Mouse (Mus musculus) cerebellum, postnatal 14 days (tissue): ENCODE data around the gene Wipf2.

ENCODE experiments used
- DNase-seq, 2 experiments: peaks; one replicate each; pipeline ENCODE4 v3.0.0; 2021; ENCODE audit warnings: mixed read lengths in 2 of 2

Gene Wipf2

DNA sequence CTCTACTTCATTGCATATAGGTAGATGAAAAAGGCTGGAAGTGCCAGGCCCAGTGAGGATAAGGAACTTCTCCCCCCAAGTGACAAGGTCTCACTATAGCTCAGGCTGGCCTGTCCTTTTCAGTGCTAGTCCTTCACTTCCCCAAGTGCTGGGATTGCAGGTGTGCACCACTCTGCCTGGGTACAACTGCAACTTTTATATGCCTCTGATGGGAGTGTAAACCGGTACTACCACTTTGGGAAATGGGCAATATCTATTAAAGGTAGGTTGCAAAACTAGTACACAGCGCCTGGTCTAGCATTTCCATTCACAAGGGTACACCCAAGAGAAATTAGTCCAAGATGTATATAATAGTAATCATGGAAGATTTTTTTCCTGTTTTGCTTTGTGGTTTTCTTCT, 8.8 kb upstream of the Wipf2 start:
- DNase-seq, result no peak

DNA sequence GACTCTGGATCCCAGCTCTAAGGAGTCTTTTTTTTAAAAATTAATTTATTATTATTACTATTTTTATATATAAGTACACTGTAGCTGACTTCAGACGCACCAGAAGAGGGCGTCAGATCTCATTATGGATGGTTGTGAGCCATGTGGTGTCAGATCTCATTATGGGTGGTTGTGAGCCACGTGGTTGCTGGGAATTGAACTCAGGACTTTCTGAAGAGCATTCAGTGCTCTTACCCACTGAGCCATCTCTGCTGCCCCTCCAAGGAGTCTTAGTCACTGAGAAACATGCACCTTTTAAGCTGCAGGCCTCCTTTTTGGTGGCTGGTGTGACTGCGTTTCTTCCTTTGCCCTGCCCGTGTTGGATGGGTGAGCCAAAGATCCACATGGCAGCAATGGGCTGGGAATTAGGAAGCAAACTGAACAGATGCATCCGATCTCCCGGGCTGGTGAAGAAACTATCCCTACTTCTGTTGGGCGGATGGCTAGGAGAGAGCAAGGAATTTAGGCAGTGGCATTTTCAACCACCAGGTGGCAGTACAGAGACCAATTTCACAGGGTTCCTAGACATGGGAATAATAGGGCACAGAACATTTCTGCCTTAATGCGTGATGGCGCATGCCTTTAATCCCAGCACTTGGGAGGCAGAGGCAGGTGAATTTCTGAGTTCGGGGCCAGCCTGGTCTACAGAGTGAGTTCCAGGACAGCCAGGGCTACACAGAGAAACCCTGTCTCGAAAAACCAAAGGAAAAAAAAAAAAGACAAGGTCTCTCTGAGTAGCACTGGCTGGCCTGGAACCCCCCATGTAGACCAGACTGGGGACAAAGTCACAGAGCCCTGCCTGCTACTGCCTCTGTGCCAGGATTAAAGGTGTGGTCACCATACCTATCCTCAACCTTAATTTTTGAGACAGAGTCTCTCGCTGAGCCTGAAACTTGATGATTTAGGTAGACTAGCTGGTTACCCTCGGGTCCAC, 4.4 kb upstream of the Wipf2 start:
- DNase-seq, result peak; percentile 93 to 96

DNA sequence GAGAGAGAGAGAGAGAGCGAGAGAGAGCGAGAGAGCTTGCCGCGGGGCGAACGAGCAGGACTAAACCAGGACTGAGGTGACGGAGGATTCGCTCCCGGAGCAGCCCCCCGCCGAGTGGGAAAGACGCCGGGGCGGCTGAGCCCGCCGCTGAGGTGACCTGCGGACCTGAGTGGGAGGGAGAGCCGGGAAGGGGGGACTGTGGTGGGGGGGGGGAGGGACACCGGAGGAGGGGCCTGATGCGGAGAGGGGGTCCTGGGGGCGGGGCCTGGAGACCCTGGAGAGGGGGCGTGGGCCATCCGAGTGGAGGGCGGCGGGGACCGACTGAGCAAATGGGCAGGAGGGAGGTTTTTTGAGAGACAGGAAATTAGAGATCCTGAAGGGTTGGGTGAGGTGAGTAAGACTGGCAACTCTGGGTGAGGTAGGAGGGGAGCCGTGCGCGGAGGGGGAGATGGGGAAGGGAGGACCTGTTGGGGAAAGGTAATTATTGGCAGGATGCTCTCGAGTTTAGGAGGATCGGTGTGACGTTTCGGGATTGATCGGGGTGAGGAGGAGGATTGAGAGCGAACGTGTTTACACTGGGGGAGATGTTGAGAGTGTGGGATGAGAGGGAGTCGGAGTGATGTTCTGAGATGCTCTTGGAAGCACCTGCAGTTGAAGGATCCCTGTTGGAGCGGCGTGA, 452 bp downstream of the Wipf2 start:
- DNase-seq, result no peak

DNA sequence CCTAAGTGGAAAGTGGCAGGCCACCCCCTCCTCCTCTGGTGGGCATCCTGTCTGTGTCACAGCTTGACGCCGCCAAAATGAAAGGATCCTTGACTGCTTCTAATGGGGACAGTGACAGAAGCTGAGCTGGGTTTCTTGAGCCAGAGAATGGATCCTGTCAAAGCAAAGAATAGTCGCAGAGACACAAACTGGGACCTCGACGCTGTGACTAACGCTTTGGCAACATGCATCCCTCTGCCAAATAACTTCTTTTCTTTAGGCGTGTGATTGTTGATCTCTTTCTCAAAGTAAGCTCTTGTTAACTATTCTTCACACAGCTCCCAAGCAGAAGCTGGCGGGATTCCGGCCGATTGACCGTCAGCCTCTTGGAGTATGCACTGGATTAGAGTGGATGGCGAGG, 3.9 kb downstream of the Wipf2 start:
- DNase-seq, result peak; percentile 43 to 44

DNA sequence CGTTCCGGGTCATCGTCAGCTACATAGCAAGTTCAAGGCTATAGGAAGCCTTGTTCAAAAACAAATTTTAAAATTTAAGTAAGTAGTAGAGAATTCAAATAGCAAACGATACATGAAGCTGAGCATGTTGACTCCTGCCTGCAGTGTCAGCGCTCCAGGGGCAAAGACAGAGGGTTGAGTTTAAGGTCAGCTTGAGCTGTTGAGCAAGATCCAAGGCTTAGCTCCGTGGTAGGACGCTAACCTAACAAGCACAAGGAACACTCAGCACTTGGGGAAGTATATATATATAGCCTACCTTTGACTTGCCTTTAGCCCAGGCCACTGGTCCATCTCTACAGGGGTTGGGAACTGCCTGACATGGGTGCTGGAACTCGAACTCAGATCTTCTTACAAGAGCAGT, 6.5 kb downstream of the Wipf2 start:
- no peak for DNase-seq

DNA sequence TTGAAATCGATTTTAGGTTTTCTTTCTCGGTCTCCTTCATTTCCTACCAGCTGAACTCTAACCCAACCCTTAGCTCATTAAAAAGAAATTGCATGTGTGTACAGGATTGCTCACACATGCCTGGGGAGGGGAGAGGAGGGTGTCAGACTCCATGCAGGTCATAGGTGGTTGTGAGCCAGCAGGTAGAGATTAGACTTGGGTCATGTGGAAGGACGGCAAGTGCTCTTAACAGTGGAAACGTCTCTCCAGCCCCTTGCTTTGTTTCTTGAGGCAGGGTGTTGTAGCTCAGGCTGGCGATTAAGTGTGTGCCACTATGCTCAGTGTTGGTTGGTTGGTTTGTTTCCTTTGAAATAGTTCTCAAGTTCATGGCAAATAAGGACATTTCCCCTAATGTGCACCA, 7.4 kb downstream of the Wipf2 start:
- DNase-seq, result no peak

DNA sequence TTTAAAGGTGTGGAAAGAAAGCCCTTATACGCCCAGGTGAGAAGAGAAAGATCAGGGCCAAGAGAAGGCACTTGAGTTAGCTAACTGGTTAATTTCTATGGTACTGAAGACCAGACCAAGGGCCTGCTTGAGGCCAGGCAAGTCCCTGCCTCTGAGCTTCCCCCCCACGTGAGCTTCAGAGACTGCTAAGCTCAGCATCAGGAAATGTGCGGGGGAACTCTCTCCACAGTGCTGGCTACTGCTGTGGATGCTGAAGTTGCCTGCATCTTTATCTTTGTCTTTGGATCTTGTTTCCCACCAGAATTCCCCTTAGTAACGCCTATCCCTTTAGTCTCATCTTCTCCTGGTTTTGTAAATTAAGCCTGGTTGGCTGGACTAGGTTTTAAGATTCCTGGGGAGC, 8.0 kb downstream of the Wipf2 start:
- DNase-seq, result no peak

DNA sequence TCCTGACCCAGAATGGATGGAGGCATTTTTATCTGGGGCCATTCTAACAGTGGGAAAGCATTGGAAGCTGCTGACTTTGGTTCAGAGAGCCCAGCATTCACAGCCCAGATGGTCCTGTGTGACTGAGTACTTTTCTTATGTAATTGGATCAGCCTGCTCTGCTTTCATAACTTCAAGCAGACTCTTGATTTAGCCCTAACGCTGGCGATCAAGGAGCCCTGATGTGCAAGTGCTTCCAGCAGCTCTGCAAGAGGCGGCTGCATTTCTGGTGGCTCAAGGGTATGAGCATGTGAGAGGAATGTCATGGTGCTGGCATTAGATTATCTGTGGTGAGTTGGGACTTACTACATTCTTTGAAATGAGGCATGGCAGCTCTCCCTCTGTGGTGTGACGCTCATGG, 8.6 kb downstream of the Wipf2 start:
- DNase-seq, result no peak

DNA sequence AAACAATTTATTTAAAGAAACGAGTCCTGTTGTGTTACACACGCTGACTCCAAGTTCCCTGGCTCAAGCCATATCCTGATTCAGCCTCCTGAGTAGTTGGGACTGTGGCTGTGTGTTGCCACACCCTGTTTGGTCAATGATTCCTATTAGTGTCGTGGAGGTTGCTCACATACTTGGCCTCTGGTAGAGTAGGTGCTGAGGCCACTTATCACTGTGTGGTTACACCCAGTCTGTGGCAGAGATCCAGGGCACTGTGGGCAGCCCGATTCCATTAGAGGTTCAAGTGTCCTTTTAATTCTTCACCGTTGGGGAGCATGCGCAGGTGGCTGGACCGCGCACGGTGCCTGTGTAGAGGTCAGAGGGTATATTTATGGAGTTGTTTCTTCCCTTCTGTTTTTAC, 10.5 kb downstream of the Wipf2 start:
- no peak for DNase-seq

DNA sequence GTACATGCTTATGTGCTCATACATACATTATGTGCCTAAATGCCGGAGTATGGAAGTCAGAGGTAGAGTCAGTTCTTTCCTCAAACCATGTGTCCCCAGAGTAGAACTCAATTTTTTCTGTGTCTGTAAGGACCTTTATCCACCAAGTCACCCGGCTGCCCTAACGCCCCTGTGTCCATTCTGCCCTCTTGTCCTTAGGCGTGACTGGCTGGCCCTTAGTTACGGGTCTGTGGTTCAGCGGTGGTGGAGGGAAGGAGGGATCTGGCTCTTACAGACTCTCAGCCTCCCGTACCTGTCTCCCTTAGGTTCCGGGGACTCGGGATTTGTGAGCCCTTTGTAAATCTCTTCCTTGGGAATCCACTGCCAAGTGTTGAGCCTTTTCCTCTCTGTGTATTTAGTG, 13.6 kb downstream of the Wipf2 start:
- no peak for DNase-seq

DNA sequence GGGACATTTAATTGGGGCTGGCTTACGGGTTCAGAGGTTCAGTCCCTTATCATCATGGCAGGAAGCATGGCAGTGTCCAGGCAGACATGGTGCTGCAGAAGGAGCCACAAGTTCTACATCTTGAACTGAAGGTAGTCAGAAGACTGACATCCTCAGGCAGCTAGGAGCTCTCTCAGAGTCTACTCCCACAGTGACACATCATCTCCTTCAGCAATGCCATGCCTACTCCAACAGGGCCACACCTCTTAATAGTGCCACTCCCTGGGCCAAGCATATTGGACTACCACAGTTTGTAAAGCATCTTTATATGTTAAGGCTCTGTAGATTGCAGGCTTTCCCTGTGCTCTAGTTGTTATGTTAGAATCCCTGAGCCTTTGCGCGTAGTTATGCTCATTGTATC, 24.3 kb downstream of the Wipf2 start:
- no peak for DNase-seq

DNA sequence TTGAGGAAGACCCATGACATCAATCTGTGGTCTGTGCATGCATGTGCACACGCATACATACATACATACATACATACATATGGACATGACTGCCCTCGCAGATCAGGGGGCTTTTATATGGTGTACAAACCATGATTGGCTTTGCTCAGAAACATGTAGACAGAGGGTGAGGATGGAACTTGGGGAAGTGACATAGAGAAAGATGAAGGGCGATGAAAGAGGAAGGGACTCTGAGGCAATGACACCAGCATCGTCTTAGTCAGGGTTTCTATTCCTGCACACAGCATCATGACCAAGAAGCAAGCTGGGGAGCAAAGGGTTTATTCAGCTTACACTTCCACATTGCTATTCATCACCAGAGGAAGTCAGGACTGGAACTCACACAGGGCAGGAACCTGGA, 25.6 kb downstream of the Wipf2 start:
- no peak for DNase-seq

DNA sequence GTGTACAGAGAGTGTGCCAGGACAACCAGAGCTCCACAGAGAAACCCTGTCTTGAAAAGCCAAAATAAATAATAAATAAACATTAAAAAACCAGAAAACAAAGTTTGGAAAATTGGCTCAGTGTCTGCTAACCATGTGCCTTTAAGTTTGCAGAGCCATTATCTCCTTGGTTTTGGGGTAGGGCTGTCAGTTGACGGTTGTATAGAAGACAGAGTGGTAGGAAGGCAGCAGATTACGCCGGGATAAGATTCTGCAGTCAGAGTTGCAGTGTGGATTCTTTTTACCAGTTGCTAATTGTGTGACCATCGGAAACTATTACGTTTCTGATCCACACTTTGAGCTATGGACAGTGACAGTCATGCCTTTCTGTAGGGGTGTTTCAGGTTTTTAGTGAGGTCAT, 26.5 kb downstream of the Wipf2 start:
- no peak for DNase-seq

DNA sequence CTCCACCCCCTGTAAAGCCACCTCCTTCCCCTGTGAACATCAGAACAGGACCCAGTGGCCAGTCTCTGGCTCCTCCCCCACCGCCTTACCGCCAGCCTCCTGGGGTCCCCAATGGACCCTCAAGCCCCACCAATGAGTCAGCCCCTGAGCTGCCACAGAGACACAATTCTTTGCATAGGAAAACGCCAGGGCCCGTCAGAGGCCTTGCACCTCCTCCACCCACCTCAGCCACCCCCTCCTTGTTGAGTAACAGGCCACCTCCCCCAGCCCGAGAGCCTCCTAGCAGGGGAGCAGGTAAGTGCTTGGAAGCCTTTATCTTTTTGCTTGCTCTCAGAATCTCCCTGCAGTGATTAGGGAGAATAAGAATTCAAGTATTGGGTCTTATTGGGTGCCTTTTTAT, 29.0 kb downstream of the Wipf2 start:
- DNase-seq, result no peak

DNA sequence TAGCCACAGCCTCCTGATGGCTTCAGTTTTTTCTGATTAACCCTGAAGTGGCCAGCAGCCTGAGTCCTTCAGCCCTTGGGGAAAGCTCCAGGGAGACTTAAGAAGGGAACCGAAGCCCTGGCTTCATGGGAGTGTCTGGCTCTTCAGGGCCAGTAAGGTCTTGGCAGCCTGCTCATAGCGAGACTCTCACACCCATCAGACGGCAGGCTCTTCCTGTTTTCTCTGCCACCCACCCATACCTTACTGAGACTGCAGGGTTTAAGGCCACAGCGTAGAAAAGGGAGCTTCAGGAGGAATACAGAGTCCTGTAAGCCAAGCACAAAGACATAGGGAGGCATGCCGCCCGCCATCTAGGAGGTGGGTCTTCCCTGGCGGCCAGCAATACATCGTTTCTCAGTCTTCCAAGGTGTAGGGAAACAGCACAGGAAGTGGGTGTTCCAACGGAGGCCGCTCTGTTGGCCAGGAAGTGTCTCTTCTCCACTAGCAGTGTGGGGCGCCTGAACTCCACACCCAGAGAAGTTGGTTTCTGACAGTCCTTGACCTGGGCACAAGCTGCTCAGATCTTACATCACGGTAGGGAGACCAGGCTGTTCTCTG, 37.2 kb downstream of the Wipf2 start:
- DNase-seq, result no peak

DNA sequence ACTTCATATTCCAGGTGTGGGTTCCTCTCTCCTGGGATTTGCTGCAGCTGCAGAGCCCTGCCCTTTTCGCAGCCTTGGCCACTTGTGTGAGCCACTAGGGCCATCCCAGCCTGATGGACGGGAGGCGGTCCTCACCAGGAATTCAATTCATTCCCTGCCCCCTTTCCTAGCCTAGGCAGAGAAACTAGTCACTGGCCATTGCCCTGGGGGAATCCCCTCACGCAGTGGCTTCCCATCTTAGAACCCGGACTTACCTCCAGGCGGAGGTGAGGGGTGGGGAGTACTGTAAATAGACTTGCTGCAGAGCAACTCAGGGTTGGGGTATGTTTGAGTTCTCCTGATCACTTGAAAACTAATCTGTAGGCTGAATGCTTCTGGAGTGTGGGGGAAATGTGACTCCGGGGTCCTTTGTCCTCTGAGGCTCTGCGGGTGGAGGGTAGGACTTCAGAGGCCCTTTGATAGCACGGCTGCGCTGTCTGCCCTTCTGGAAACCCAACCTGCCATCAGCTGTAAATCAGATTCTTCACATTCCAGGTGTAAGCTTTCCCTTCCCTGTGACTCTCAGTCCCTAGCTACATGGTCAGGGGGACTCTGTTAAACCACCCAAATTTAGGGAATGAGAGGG, 39.3 kb downstream of the Wipf2 start:
- no peak for DNase-seq

DNA sequence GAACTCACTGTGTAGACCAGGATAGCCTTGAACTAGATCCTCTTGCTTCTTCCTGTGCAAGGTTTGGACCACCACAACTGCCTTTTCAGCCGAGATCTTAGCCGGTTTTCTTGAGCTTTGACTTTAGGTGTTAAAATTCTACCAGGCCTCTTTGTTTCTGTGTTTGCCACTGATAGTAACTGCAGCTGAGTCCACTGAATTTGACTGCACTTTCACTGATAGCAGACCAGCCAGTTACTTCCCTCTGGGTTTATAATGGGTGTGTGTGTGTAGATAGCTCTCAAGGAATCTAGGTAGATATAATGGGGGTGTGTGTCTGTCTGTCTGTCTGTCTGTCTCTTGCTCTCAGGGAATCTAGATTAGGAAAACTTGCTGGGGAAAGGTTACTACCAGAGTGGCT, 41.1 kb downstream of the Wipf2 start:
- no peak for DNase-seq

DNA sequence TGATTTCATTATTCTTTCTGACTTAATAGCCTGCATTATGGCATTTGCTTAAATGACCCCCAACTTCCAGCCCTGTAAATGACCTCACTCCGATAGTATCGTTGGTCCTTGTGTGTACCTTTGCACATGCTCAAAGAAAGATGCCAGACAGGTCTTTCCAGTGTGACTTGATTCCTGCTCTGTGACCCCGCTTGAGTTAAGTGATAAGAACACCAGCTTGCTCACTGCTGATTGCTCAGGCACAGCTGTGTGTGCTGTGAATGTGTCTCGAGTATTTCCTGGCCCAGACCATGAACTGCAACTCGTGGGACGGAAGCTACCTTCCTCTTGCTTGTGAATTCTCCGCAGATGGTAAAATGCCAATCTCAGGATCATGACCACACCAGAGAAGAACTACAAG, 41.6 kb downstream of the Wipf2 start:
- DNase-seq, result no peak

DNA sequence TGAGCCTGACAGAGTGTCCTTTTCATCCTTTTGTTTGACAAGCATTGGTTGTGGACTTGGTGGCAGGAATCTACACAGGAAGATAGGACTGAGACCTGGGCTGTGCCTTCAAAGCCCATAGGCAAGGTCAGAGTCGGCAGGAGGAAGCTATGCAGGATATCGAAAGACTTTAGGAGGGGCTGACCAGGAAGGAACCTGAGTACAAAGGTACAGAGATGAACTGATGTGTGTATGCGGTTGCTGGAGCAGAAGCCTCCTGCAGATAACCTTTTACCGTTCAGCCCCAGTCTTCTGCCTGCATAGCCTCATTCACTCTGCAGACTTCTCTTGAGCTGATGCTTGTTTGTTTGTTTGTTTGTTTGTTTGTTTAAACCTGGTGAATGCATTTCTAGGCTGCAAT, 42.1 kb downstream of the Wipf2 start:
- DNase-seq, result no peak

DNA sequence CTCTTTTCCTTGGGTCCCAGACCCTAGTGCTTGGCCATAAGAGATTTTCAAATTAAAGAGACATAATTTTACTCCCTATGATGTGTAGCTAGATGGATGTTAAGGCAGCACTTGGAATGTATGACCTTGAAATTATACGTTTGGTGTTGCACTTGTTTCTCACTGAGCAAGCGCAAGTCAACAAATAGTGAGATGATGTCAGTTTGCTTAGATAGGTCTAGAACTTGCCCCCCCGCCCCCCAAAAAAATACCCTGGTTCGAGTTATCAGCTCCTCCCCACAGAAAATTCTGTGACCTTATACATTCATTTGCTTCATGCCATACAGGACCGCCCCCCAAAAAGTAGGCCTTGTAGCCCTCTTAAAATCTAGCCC, 43.6 kb downstream of the Wipf2 start:
- no peak for DNase-seq

DNA sequence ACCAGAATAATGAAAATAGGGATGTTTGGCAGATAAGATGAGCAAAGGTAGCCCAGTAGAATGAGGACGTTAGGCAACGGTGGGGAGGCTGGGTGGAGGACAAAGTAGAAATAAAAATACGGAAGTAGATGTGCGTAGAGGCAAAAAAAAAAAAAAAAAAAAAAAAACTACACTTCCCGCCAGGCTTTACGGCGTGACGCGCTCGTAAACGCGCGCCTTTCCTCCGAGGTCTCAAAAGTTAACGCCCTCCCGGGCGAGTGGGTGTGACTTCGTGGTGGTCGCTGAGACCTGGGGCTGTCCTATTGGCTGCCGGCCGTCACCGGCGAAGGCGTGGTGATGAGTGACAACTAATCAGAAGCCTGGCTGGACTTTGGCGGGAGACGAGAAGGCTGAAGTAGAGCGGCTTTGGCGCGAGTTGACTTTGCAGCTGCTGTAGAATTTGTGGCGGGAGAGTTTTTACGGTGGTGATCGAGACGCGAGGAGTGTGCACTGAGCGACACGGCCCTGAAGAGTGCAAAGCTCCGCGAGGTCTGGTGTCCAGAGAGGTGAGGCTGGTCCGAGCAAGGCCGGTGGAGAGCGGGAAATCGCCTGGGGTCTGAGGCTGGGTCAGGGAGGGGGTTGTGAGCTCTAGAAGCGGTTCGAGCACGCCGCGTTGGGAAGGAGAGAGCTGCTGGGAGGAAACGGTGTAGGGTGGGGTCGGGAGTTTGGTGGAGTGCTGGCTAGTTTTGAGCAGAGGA, 44.2 kb downstream of the Wipf2 start, which contains the start of gene Cdc6:
TSS of gene Cdc6 (plus strand) at position 365 of the 737 bp plus-strand sequence.
- DNase-seq, result peak; percentile 95

DNA sequence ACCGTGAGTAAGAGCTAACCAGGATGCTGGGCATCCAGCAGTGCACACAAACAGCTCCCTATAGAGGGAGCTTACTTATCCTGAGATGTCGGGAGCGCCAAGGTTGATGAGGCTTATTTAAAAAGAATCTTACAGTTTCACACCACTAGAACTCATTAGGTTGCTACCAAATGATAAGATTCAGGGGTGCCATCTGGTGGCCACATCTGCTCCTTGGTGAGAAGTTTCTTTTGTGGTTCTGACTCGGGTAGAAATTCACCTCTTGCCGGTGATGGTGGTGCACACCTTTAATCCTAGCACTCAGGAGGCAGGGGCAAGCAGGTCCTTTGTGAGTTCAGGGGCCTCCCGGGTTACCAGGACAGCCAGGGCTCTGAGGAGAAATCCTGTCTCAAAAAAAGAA, 46.2 kb downstream of the Wipf2 start:
- DNase-seq, result peak; percentile 68 to 77

DNA sequence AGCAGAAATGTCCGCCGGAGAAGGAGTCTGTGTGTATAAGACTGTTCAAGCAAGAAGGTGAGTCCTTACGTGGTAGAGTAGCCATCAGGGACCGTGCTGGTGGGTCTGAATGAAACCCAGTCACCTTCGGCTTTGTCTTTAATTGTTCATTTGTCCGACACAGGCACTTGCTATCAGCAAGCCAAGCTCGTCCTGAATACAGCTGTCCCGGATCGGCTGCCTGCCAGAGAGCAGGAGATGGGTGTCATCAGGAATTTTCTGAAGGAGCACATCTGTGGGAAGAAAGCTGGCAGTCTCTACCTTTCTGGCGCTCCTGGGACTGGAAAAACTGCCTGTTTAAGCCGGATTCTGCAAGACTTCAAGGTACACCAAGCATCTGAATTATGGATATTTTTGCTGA, 47.0 kb downstream of the Wipf2 start:
- no peak for DNase-seq
